Mouse (Mus musculus) gastrocnemius, postnatal 36 days (tissue): Measurements from ENCODE around the gene Trim61. TPM values are rescaled to one million over a fixed set of nuclear protein-coding genes. Genes with fewer than 3 reads are reported as not detected.
A peak's percentile ranks its signal among the peaks of the same experiment; 100 is the strongest.
"Not testable (repeated sequence)": the region's sequence is repeated elsewhere in the genome, so short reads cannot be mapped to it uniquely, and the experiment has no call there.

Experiments
- DNase-seq, 2 experiments: peaks; one replicate each; pipeline ENCODE4 v3.0.0; 2022
- intact Hi-C: fragments of 180-260 bp; cut with DNase I; formaldehyde crosslinking; loops from one replicate; pipeline ENCODE4 v1.15.1; 2025
- long read RNA-seq, 2 experiments: library from polyadenylated mRNA; stranded (forward); transcript quantifications; one replicate each; pipeline ENCODE4 v2.0.0; 2021
- total RNA-seq, 2 experiments: library from RNA; stranded (reverse); gene quantifications; 2 replicates each; pipeline ENCODE4 v1.2.3; 2021

Gene Trim61
- total RNA-seq = not detected
- long read RNA-seq, experiment 1 = 0 reads
- long read RNA-seq, experiment 2 = 0 reads

GRCm38 (mm10) chr8:65018423-65018822 lies at the start of gene Trim61, which contains the start of gene Trim60:
TSS of gene Trim61 (minus strand) at chr8:65018523.
TSS of gene Trim60 (minus strand) at chr8:65018584.
- no peak for DNase-seq
- intact Hi-C loops = no loop called here

DNA sequence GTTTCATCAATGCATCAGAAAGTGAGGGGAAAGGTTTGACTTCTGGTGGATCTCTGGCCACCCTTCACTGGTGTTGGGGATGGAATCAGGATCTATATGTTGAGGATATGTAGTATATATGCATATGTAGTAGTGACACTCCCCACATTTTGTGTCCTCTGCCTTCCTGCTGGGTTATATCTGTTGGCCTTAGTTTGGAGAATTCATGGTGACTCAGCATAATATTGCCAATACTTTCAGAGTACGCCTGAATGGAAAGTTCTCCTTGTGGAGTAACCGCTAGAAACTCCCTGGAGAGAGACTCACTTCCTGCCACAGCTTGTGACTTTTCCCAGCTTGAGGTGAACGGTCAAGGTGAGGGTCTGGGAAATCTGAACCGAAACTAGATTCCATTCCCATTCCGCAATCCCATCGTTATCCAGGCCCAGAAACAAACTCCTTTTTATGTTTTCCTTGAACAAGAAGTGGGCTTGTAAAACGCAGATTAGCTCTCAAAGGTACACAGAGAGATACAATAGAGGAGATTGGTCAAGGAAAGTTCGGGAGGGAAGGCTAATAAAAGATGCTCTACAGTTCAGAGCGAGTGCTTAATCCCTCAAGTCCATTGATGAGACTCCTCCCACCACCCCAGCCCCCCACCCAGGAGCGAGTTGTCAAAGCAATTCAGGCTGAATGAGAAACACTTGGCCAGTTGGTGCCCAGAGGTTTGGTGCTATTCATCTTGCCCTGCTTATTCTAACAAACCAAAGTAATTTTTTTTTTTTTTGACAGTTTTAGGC lies 49.6 kb upstream of the Trim61 start:
- DNase-seq = no peak
- intact Hi-C loops = no loop called here

GRCm38 (mm10) chr8:65067031-65067430 lies 48.7 kb upstream of the Trim61 start:
- no peak for DNase-seq
- intact Hi-C loops = no loop called here

GRCm38 (mm10) chr8:65065622-65066021 lies 47.3 kb upstream of the Trim61 start:
- intact Hi-C loops = no loop called here
- DNase-seq = no peak

DNA sequence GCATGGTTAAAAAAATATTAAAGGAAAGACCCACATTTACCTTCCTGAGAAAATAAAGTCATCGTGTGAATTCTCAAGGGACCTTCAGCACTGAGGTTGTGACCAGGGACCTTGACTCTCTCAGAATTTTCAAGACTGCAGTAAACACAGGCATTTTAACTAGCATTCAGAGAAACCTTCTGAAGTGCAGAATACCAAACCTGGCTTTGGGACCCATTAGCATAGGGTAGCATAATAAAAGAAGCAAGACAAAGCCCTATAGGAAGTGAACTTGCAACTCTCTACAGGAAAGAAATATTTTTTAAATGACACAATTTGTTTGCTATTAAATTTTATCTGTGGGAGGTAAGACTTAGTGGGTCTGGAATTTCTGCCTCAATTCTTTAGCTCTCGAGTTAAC lies 45.7 kb upstream of the Trim61 start:
- intact Hi-C loops = no loop called here
- DNase-seq = no peak

DNA sequence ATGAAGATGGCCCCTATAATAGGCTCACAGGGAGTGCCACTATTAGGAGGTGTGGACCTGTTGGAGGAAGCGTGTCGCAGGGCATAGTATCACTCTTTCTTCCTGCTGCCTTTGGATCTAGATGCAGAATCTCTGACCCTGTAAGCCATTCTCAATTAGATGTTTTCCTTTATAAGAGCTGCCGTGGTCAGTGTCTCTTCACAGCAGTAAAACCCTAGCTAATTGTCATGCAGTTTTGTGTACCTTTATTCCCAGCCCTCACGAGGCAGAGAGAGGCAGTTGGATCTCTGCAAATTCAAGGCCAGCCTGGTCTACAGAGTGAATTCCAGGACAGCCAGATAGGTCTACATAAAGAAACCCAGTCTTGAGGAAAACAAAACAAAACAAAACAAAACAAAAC lies 43.9 kb upstream of the Trim61 start:
- DNase-seq = no peak
- intact Hi-C loops = no loop called here

GRCm38 (mm10) chr8:65056722-65057121 lies 38.4 kb upstream of the Trim61 start:
- DNase-seq = no peak
- intact Hi-C loops = no loop called here

DNA sequence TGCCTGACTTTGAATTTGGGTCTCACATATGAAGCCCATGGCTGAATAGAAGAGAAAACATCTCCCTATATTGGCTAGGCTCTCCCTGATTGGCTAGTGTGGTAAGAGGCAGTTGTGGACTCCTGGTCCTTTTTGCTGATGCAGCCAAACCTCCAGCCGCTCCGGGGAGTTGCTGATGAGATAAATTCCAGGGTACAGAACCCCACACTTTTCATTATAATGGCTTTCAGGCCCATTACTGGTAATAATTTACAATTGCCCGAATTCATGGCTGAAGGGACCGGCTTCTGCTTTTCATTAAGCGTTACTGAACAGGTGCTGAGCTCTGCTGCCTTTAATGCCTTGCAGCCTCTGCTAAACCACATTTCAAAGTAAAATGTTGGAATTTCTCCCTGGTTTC lies 35.6 kb upstream of the Trim61 start:
- intact Hi-C loops = no loop called here

GRCm38 (mm10) chr8:65053554-65053953 lies 35.2 kb upstream of the Trim61 start:
- intact Hi-C loops = no loop called here
- DNase-seq = no peak

More for the DNA sequence above, 35.6 kb upstream of the Trim61 start:
- DNase-seq = no peak

- intact Hi-C loops = no loop called here
- DNase-seq = no peak
These were observed 29.5 kb upstream of the Trim61 start for GRCm38 (mm10) chr8:65047801-65048200.

- no peak for DNase-seq
- intact Hi-C loops = no loop called here
These were observed 28.9 kb upstream of the Trim61 start for GRCm38 (mm10) chr8:65047193-65047592.

GRCm38 (mm10) chr8:65046565-65046964 lies 28.2 kb upstream of the Trim61 start:
- no peak for DNase-seq
- intact Hi-C loops = no loop called here

GRCm38 (mm10) chr8:65037117-65037533 lies 18.8 kb upstream of the Trim61 start, which contains the start of gene Apela:
TSS of gene Apela (minus strand) at chr8:65037336.
- intact Hi-C loops = no loop called here
- no peak for DNase-seq

DNA sequence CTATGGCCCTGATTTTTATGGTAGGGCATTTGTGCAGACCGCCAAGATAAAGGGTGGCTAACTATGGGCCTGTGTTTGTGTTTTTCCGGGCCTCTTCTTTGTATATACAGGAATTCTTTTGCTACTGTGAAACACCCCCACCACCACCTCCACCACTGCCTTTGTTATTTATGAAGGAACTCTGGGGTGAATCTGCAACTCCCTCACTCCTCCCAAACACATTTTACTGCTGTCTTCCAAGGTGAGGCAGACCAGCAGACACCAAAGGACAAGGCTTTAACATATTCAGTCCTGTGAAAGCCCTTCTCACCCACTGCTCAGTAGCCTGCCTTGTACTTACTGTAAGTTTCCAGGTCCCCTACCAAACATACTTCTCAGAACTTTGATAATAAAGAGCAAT lies 15.8 kb upstream of the Trim61 start:
- no peak for DNase-seq
- intact Hi-C loops = no loop called here

DNA sequence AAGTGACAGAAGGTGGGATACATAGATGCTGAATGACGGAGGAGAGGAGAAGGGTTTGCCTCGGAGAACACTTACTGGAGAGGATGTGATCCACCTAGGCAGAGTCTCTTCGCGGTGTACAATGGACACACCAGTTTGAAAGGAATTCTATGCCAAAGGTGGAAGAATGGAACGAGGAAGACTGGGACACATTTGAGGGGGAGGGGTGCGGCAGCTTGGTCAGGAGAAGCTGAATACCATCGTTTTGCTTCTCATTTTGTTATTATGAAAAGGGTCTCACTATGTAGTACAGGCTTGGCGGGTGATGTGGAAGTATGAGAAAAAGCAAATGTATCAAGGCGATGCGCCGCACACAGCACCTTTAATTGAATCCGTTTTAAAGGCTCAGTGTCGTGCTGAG lies 14.7 kb upstream of the Trim61 start:
- intact Hi-C loops = no loop called here
- no peak for DNase-seq

DNA sequence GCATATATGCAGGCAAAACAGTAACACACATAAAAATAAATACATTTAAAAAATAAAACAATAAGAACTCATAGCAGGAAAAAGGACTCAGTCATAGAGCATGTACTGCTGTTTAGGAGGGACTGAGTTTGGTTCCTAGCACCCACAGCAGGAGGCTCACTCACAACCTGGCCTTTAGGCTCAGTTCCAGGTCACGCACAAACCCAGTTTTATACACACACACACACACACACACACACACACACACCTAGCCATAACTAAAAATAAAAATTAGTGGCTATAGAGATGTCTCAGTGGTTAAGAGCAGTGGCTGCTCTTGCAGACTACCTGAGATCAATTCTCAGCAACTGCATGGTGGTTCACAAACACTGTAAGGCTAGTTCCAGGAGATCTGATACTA lies 13.8 kb upstream of the Trim61 start:
- DNase-seq = no peak
- intact Hi-C loops = no loop called here

- intact Hi-C loops = no loop called here
- DNase-seq = no peak
These were observed 12.6 kb upstream of the Trim61 start for GRCm38 (mm10) chr8:65030735-65031485.

GRCm38 (mm10) chr8:65029776-65030175 lies 11.5 kb upstream of the Trim61 start:
- no peak for DNase-seq
- intact Hi-C loops = no loop called here

DNA sequence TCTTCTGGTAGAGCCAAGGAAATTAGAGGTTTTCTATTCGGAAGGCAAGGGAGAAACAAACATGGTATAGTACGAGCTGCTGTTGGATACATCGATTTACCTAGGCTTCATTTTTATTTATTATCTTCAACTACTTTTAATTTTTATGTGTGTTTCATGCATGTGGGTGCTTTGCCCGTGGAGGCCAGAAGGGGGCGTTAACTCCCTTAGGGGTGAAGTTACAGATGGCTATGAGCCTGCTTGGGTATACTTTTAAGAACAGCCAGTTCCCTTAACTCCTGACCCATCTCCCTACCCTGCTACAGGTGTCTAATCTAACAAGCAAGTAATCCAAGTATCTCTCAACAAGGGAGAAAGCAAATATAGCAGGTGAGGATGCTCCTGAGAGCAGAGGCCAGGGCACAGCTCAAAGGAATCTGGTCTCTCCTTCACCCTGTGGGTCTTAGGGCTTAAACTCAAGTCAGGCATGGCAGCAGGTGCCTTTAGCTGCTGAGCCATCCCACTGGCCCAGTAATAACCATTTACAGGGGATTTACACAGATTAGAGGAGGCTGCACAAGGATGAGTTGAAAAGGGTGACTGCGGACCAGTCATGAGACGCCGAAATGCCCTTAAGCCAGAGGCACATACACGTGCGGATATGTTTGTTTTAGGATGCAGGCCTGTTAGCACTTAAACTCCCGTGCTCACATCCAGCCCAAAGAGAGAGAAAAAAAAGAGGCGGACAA lies 10.8 kb upstream of the Trim61 start:
- DNase-seq = no peak
- intact Hi-C loops = no loop called here

DNA sequence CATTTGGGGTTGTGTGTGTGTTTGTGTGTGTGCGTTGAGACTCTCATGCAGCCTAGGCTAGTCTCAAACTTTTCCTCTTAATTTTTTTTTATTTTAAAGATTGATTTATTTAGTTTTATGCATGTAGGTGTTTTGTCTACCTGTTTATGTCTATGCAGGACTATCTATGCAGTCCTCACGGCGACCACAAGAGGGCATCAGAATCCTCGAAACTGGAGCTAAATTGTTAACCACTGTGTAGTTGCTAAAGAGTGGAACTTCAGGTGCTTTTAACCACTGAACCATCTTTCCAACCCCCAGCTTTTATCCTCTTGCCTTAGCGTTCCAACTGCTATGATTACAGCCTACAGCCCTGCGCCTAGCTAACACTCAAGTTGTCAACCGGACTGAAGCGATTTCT lies 4.2 kb upstream of the Trim61 start:
- DNase-seq = peak; percentile 9 to 31
- intact Hi-C loops = no loop called here

DNA sequence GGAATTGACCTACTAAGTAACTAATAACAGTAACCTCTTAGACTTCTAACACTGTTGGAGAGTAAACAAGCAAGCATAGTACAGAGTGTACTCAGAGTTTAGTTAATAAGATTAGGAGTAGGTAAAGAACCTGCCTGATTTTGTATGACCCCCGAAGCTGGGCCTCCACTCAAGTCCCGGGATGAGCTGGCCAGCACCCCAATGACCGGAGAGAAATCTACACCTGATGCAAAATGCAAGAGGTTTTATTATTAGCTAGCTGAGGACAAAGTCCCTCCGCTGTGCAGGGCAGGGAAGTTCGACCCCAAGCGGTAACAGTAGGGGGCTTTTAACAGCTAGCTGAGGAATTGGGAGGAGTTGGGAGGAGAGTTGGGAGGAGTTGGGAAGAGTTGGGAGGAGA lies 10.7 kb downstream of the Trim61 start:
- DNase-seq, intact Hi-C loops: not testable (repeated sequence)
